Mouse (Mus musculus): ENCODE results near the gene Dpm1. TPM values are rescaled to one million over a fixed set of nuclear protein-coding genes. Genes with fewer than 3 reads are reported as not detected.

The Dpm1 gene
- polyA plus RNA-seq, 1 experiment: 21.4 TPM

GRCm38 (mm10) chr2:168252639-168253292 lies 22.4 kb upstream of the Dpm1 start:
- Histone ChIP-seq H3K4me3 (replicated peaks; ENCODE audit: extremely low read depth, low read depth, low read length) (no peak overlapping the region), H3K4me1 (ENCODE audit: control insufficient read depth, insufficient read depth, low read length) (no peaks in the 10 kb centered on the region)
- TF ChIP-seq POLR2A (IDR thresholded peaks at IDR 0.05; ENCODE audit: borderline replicate concordance, extremely low read depth, low read depth, low read length) (no peak), CTCF (IDR thresholded peaks at IDR 0.05; ENCODE audit: insufficient read depth, low read length) (peak; percentile 63)
- 20% methylated on average over 16 of the region's 16 CpGs for WGBS
- peak; percentile 9 for DNase-seq

GRCm38 (mm10) chr2:168250270-168250669 lies 19.9 kb upstream of the Dpm1 start:
- Histone ChIP-seq H3K4me3 (replicated peaks; ENCODE audit: extremely low read depth, low read depth, low read length) (no peak overlapping the region), H3K4me1 (ENCODE audit: control insufficient read depth, insufficient read depth, low read length) (no peaks in the 10 kb centered on the region)
- DNase-seq: peak; percentile 76
- peak; percentile 84 for TF ChIP-seq CTCF (IDR thresholded peaks at IDR 0.05; ENCODE audit: insufficient read depth, low read length)
- no peak for TF ChIP-seq POLR2A (IDR thresholded peaks at IDR 0.05; ENCODE audit: borderline replicate concordance, extremely low read depth, low read depth, low read length)
- 17% methylated on average over 8 of the region's 8 CpGs for WGBS

GRCm38 (mm10) chr2:168248856-168249245 lies 18.5 kb upstream of the Dpm1 start:
- 23% methylated on average over 2 of the region's 2 CpGs for WGBS
- TF ChIP-seq POLR2A (IDR thresholded peaks at IDR 0.05; ENCODE audit: borderline replicate concordance, extremely low read depth, low read depth, low read length): no peak
- TF ChIP-seq CTCF (IDR thresholded peaks at IDR 0.05; ENCODE audit: insufficient read depth, low read length): no peak
- Histone ChIP-seq H3K4me3 (replicated peaks; ENCODE audit: extremely low read depth, low read depth, low read length) (no peak overlapping the region), H3K4me1 (ENCODE audit: control insufficient read depth, insufficient read depth, low read length) (no peaks in the 10 kb centered on the region)
- DNase-seq: no peak

GRCm38 (mm10) chr2:168248167-168248855 lies 17.9 kb upstream of the Dpm1 start:
- WGBS: 74% methylated on average over 8 of the region's 8 CpGs
- no peak for TF ChIP-seq POLR2A (IDR thresholded peaks at IDR 0.05; ENCODE audit: borderline replicate concordance, extremely low read depth, low read depth, low read length)
- no peak for TF ChIP-seq CTCF (IDR thresholded peaks at IDR 0.05; ENCODE audit: insufficient read depth, low read length)
- no peaks in the 10 kb centered on the region for H3K4me1 ChIP-seq (ENCODE audit: control insufficient read depth, insufficient read depth, low read length)
- no peak for DNase-seq
- H3K4me3 ChIP-seq (replicated peaks; ENCODE audit: extremely low read depth, low read depth, low read length): no peak overlapping the region

GRCm38 (mm10) chr2:168245571-168245970 lies 15.2 kb upstream of the Dpm1 start:
- Histone ChIP-seq H3K4me3 (replicated peaks; ENCODE audit: extremely low read depth, low read depth, low read length) (no peak overlapping the region), H3K4me1 (ENCODE audit: control insufficient read depth, insufficient read depth, low read length) (no peaks in the 10 kb centered on the region)
- DNase-seq: no peak
- 34% methylated on average over 8 of the region's 8 CpGs for WGBS
- TF ChIP-seq POLR2A (IDR thresholded peaks at IDR 0.05; ENCODE audit: borderline replicate concordance, extremely low read depth, low read depth, low read length) (no peak), CTCF (IDR thresholded peaks at IDR 0.05; ENCODE audit: insufficient read depth, low read length) (no peak)

GRCm38 (mm10) chr2:168243278-168243677 lies 12.9 kb upstream of the Dpm1 start:
- TF ChIP-seq POLR2A (IDR thresholded peaks at IDR 0.05; ENCODE audit: borderline replicate concordance, extremely low read depth, low read depth, low read length): no peak
- TF ChIP-seq CTCF (IDR thresholded peaks at IDR 0.05; ENCODE audit: insufficient read depth, low read length): no peak
- WGBS: 78% methylated on average over 4 of the region's 4 CpGs
- Histone ChIP-seq H3K4me1 (ENCODE audit: control insufficient read depth, insufficient read depth, low read length) (no peaks in the 10 kb centered on the region), H3K4me3 (replicated peaks; ENCODE audit: extremely low read depth, low read depth, low read length) (no peak overlapping the region)
- DNase-seq: no peak

GRCm38 (mm10) chr2:168242841-168243240 lies 12.4 kb upstream of the Dpm1 start:
- no peak for DNase-seq
- Histone ChIP-seq H3K4me1 (ENCODE audit: control insufficient read depth, insufficient read depth, low read length) (no peaks in the 10 kb centered on the region), H3K4me3 (replicated peaks; ENCODE audit: extremely low read depth, low read depth, low read length) (no peak overlapping the region)
- TF ChIP-seq CTCF (IDR thresholded peaks at IDR 0.05; ENCODE audit: insufficient read depth, low read length): no peak
- no peak for TF ChIP-seq POLR2A (IDR thresholded peaks at IDR 0.05; ENCODE audit: borderline replicate concordance, extremely low read depth, low read depth, low read length)

- no peak for TF ChIP-seq CTCF (IDR thresholded peaks at IDR 0.05; ENCODE audit: insufficient read depth, low read length)
- TF ChIP-seq POLR2A (IDR thresholded peaks at IDR 0.05; ENCODE audit: borderline replicate concordance, extremely low read depth, low read depth, low read length): no peak
- DNase-seq: no peak
- H3K4me3 ChIP-seq (replicated peaks; ENCODE audit: extremely low read depth, low read depth, low read length): no peak overlapping the region
- 87% methylated on average over 4 of the region's 4 CpGs for WGBS
- no peaks in the 10 kb centered on the region for H3K4me1 ChIP-seq (ENCODE audit: control insufficient read depth, insufficient read depth, low read length)
Observed at GRCm38 (mm10) chr2:168238335-168238734, 7.9 kb upstream of the Dpm1 start.

GRCm38 (mm10) chr2:168233286-168233685 lies 2.9 kb upstream of the Dpm1 start:
- Histone ChIP-seq H3K4me3 (replicated peaks; ENCODE audit: extremely low read depth, low read depth, low read length) (no peak overlapping the region), H3K4me1 (ENCODE audit: control insufficient read depth, insufficient read depth, low read length) (peaks cover 6% of the 10 kb centered on the region)
- DNase-seq: no peak
- no peak for TF ChIP-seq CTCF (IDR thresholded peaks at IDR 0.05; ENCODE audit: insufficient read depth, low read length)
- TF ChIP-seq POLR2A (IDR thresholded peaks at IDR 0.05; ENCODE audit: borderline replicate concordance, extremely low read depth, low read depth, low read length): no peak
- 86% methylated on average over 5 of the region's 5 CpGs for WGBS

GRCm38 (mm10) chr2:168231471-168231829 lies 1.1 kb upstream of the Dpm1 start:
- TF ChIP-seq CTCF (IDR thresholded peaks at IDR 0.05; ENCODE audit: insufficient read depth, low read length): no peak
- no peak for TF ChIP-seq POLR2A (IDR thresholded peaks at IDR 0.05; ENCODE audit: borderline replicate concordance, extremely low read depth, low read depth, low read length)
- DNase-seq: no peak
- Histone ChIP-seq H3K4me3 (replicated peaks; ENCODE audit: extremely low read depth, low read depth, low read length) (peak overlapping the region; percentile 87), H3K4me1 (ENCODE audit: control insufficient read depth, insufficient read depth, low read length) (peaks cover 6% of the 10 kb centered on the region)
- WGBS: 47% methylated on average over 33 of the region's 33 CpGs

Measured in lung, adult 2 months (tissue).